Mouse (Mus musculus) limb, embryonic 14.5 days (tissue): Measurements from ENCODE around the gene Bysl. TPM values are rescaled to one million over a fixed set of nuclear protein-coding genes. Genes with fewer than 3 reads are reported as not detected.

Source experiments
- ATAC-seq: fragments of 200-750 bp; cut with Nextera tagmentation; 2 replicates; pipeline ENCODE4 v1.8.0; 2017; ENCODE audit warnings: low read depth, moderate number of reproducible peaks, moderate TSS enrichment; ENCODE audit not compliant: low FRiP score
- DNase-seq: peaks from one replicate; pipeline ENCODE4 v3.0.0-alpha.2; 2015; ENCODE audit warnings: low spot score
- H3K27ac ChIP-seq: fragments of 300-500 bp; sonication (generic); replicated peaks from 2 replicates; pipeline ENCODE4 v1.5.1; 2014; ENCODE audit warnings: low read depth, mild to moderate bottlenecking, low read length, moderate library complexity, mixed read lengths
- H3K27me3 ChIP-seq: fragments of 300-500 bp; sonication (generic); 2 replicates; pipeline ENCODE4 v1.6.1; 2014; ENCODE audit warnings: low read length, mixed read lengths; ENCODE audit not compliant: control insufficient read depth, insufficient read depth
- H3K36me3 ChIP-seq: fragments of 300-500 bp; sonication (generic); 2 replicates; pipeline ENCODE4 v1.6.1; 2014; ENCODE audit warnings: mild to moderate bottlenecking, low read length, moderate library complexity, mixed read lengths; ENCODE audit not compliant: control insufficient read depth, insufficient read depth
- H3K4me1 ChIP-seq: fragments of 300-500 bp; sonication (generic); 2 replicates; pipeline ENCODE4 v1.6.1; 2014; ENCODE audit warnings: antibody characterized with exemption, low read length, mixed read lengths; ENCODE audit not compliant: control insufficient read depth, insufficient read depth
- H3K4me2 ChIP-seq: fragments of 300-500 bp; sonication (generic); replicated peaks from 2 replicates; pipeline ENCODE4 v1.6.1; 2014; ENCODE audit warnings: low read depth, mild to moderate bottlenecking, low read length, moderate library complexity; ENCODE audit not compliant: severe bottlenecking
- H3K4me3 ChIP-seq: fragments of 300-500 bp; sonication (generic); replicated peaks from 2 replicates; pipeline ENCODE4 v1.5.1; 2014; ENCODE audit warnings: low read length
- H3K9ac ChIP-seq: fragments of 300-500 bp; sonication (generic); 2 replicates; pipeline ENCODE4 v1.6.1; 2014; ENCODE audit warnings: mild to moderate bottlenecking, low read depth, low read length, moderate library complexity; ENCODE audit not compliant: severe bottlenecking
- H3K9me3 ChIP-seq: fragments of 300-500 bp; sonication (generic); 2 replicates; pipeline ENCODE4 v1.6.1; 2016; ENCODE audit warnings: low read length; ENCODE audit not compliant: control insufficient read depth
- POLR2A ChIP-seq: fragments of 200-500 bp; IDR thresholded peaks from 2 replicates; pipeline ENCODE4 v1.8.0; 2012; ENCODE audit warnings: inconsistent platforms, mild to moderate bottlenecking, moderate library complexity, borderline replicate concordance; ENCODE audit not compliant: insufficient read depth, insufficient read length; ENCODE audit errors: extremely low read depth
- WGBS: fragments of 180-500 bp; shearing (Covaris S2); extraction: QIAGEN DNeasy Blood & Tissue Kit; methylation state at CpG from one replicate; pipeline ENCODE4 v1.1.7; 2014; 5-methylcytosine and 5-hydroxymethylcytosine counted together
- polyA plus RNA-seq, 2 experiments: library from polyadenylated mRNA; depleted of rRNA in 1 of 2; stranded (reverse) in 1 of 2; unstranded in 1 of 2; fragments of >200 nt; fragmentation: Nextera tagmentation in 1 of 2; extraction: Ambion mirVana in 1 of 2; gene quantifications; 2 replicates each; pipeline versions ENCODE4 v1.2.1 to v1.2.3; 2012 to 2014

The Bysl gene
- polyA plus RNA-seq, 2 experiments: 20.4 to 20.6 TPM

- ATAC-seq: no peak
- Histone ChIP-seq H3K9me3 (no peaks in the 10 kb centered on the region), H3K4me1 (no peaks in the 10 kb centered on the region), H3K4me2 (no peak overlapping the region), H3K27me3 (no peaks in the 10 kb centered on the region), H3K27ac (no peak overlapping the region), H3K36me3 (no peaks in the 10 kb centered on the region), H3K4me3 (no peak overlapping the region), H3K9ac (no peak overlapping the region)
- 88% methylated on average over 10 of the region's 10 CpGs for WGBS
- no peak for TF ChIP-seq POLR2A
- no peak for DNase-seq
Observed at GRCm38 (mm10) chr17:47568951-47569527, 42.3 kb downstream of the Bysl start.

- H3K4me2 ChIP-seq: no peak overlapping the region
- H3K4me3 ChIP-seq: no peak overlapping the region
- no peaks in the 10 kb centered on the region for H3K36me3 ChIP-seq
- ATAC-seq (no peak), DNase-seq (no peak)
- no peaks in the 10 kb centered on the region for H3K9me3 ChIP-seq
- H3K4me1 ChIP-seq: no peaks in the 10 kb centered on the region
- H3K27me3 ChIP-seq: no peaks in the 10 kb centered on the region
- 97% methylated on average over 3 of the region's 3 CpGs for WGBS
- no peak overlapping the region for H3K9ac ChIP-seq
- no peak overlapping the region for H3K27ac ChIP-seq
- no peak for TF ChIP-seq POLR2A
Observed at GRCm38 (mm10) chr17:47568389-47568788, 42.9 kb downstream of the Bysl start.

GRCm38 (mm10) chr17:47567271-47567670, 44.0 kb downstream of the Bysl start:
- no peak for TF ChIP-seq POLR2A
- 91% methylated on average over 3 of the region's 3 CpGs for WGBS
- DNase-seq: no peak

GRCm38 (mm10) chr17:47566133-47566532, 45.2 kb downstream of the Bysl start:
- ATAC-seq: no peak
- no peak overlapping the region for H3K9ac ChIP-seq
- H3K36me3 ChIP-seq: no peaks in the 10 kb centered on the region
- H3K4me2 ChIP-seq: no peak overlapping the region
- no peak overlapping the region for H3K4me3 ChIP-seq
- no peak overlapping the region for H3K27ac ChIP-seq
- no peaks in the 10 kb centered on the region for H3K4me1 ChIP-seq
- 14% methylated on average over 2 of the region's 2 CpGs for WGBS
- no peaks in the 10 kb centered on the region for H3K27me3 ChIP-seq
- DNase-seq: no peak
- TF ChIP-seq POLR2A: no peak
- H3K9me3 ChIP-seq: no peaks in the 10 kb centered on the region

More at GRCm38 (mm10) chr17:47567271-47567670, 44.0 kb downstream of the Bysl start:
- Histone ChIP-seq H3K4me1 (no peaks in the 10 kb centered on the region), H3K9ac (no peak overlapping the region), H3K27ac (no peak overlapping the region), H3K36me3 (no peaks in the 10 kb centered on the region), H3K4me2 (no peak overlapping the region), H3K4me3 (no peak overlapping the region), H3K9me3 (no peaks in the 10 kb centered on the region), H3K27me3 (no peaks in the 10 kb centered on the region)
- ATAC-seq: no peak

- no peak overlapping the region for H3K4me3 ChIP-seq
- no peak for TF ChIP-seq POLR2A
Observed at GRCm38 (mm10) chr17:47564612-47565011, 46.7 kb downstream of the Bysl start.

More at GRCm38 (mm10) chr17:47564612-47565011, 46.7 kb downstream of the Bysl start:
- Histone ChIP-seq H3K9ac (no peak overlapping the region), H3K4me1 (no peaks in the 10 kb centered on the region), H3K36me3 (no peaks in the 10 kb centered on the region), H3K27ac (no peak overlapping the region), H3K4me2 (no peak overlapping the region), H3K27me3 (no peaks in the 10 kb centered on the region), H3K9me3 (no peaks in the 10 kb centered on the region)
- WGBS: 81% methylated on average over 5 of the region's 5 CpGs
- no peak for DNase-seq
- no peak for ATAC-seq
